9 mouse cellular contexts compared by ENCODE assay signal in genomic region chr1:54665582-54666405, GRCm38 (mm10).
DNase-seq lines count a peak whose midpoint lies in the region; ATAC-seq and TF ChIP-seq lines count a peak whose summit lies in the region.
"Had no signal": no experiment of that assay in that cellular context is flagged by ENCODE, and none has a peak within 500 bp of the region (broad histone marks: within the 10 kb centered on the region; RNA-seq: fewer than 3 reads in every experiment).

No protein-coding gene starts in this region.

- H3K27ac ChIP-seq in forebrain, embryonic 15.5 days (replicated peaks), result no peak overlapping the region
- H3K27ac ChIP-seq in layer of hippocampus, adult 2 months, result no peak overlapping the region
- H3K27ac ChIP-seq: limb, embryonic 15.5 days had no signal

- peak; percentile 14 for DNase-seq in gastrocnemius, postnatal 14 days
- no peak for DNase-seq in gastrocnemius, adult 8-10 months (ENCODE audit: low spot score in 2 of 2)
- DNase-seq in CD4-positive helper T cell, adult 2 months (ENCODE audit: low read depth, low spot score), result peak; percentile 74
- DNase-seq in c-Kit-positive CD71-positive TER-119-negative erythroid progenitor cells, embryonic 14.5 days (ENCODE audit: low read depth), result peak; percentile 40
- DNase-seq in layer of hippocampus, adult 2 months (ENCODE audit: low spot score in 2 of 2), result peak; percentile 57 to 58
- peak; percentile 29 for DNase-seq in thymus, postnatal 25 days

- peak; percentile 75 for ATAC-seq in forebrain, embryonic 15.5 days (replicated peaks)
- peak; percentile 89 for ATAC-seq in megakaryocyte-erythroid progenitor cell, adult 5-6 weeks (replicated peaks; ENCODE audit: low FRiP score, low TSS enrichment, poor library complexity, severe bottlenecking)

- H3K36me3 ChIP-seq in forebrain, embryonic 15.5 days, result no peaks in the 10 kb centered on the region

- TF ChIP-seq CTCF in layer of hippocampus, adult 2 months (conservative IDR thresholded peaks at IDR 0.05), result peak; percentile 89

- intact Hi-C loops in gastrocnemius, postnatal 14 days (cut with DNase I; ENCODE audit: low total_unique reads), result loop anchor here (5.0 to 10.0 kb wide), 3 partner anchors 82 to 269 kb away; no protein-coding TSS in a partner anchor

- no peaks in the 10 kb centered on the region for H3K9me3 ChIP-seq in forebrain, embryonic 15.5 days
- H3K9me3 ChIP-seq: limb, embryonic 15.5 days had no signal

- no peak overlapping the region for H3K9ac ChIP-seq in forebrain, embryonic 15.5 days (replicated peaks)
- H3K9ac ChIP-seq: limb, embryonic 15.5 days had no signal

- no peaks in the 10 kb centered on the region for H3K27me3 ChIP-seq in forebrain, embryonic 15.5 days
- H3K27me3 ChIP-seq: limb, embryonic 15.5 days had no signal

- 51% methylated on average over 8 of the region's 8 CpGs for WGBS in forebrain, embryonic 15.5 days

- peaks cover 9% of the 10 kb centered on the region for H3K4me1 ChIP-seq in forebrain, embryonic 15.5 days
- H3K4me1 ChIP-seq: limb, embryonic 15.5 days had no signal

- H3K4me3 ChIP-seq in forebrain, embryonic 15.5 days, result no peak overlapping the region
- H3K4me3 ChIP-seq in layer of hippocampus, adult 2 months, result no peak overlapping the region
- H3K4me3 ChIP-seq: limb, embryonic 15.5 days had no signal

- no peak overlapping the region for H3K4me2 ChIP-seq in forebrain, embryonic 15.5 days (replicated peaks)
- H3K4me2 ChIP-seq: limb, embryonic 15.5 days had no signal

Comparison
In these comparisons a context has a peak if more than half of its experiments do, and no peak if none do; other contexts are left out.
1. DNase-seq: peak in gastrocnemius, postnatal 14 days (single experiment), CD4-positive helper T cell, adult 2 months (single experiment), c-Kit-positive CD71-positive TER-119-negative erythroid progenitor cells, embryonic 14.5 days (single experiment), layer of hippocampus, adult 2 months (2 of 2) and thymus, postnatal 25 days (single experiment); none in gastrocnemius, adult 8-10 months (0 of 2).